8 mouse cellular contexts compared by ENCODE assay signal in the genomic region with DNA sequence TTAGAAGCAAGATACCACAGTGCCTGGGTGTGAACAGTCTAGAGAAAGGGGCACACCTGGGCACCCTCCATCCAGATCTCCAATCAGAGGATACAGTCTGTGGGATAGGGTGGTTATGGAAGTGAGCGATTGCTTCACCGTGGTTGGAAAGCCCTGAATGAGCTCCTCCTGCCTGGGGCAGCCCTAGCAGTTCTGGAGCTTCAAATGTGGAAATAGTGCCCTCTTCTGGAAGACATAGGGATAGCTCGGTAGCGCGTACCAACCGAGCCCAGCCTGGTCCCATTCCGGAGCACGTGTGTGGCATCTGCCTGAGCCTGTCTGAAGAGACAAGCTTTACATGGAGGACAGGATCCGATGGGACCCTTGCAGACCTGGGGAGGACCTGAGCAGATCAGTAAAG. TPM values are rescaled to one million over a fixed set of nuclear protein-coding genes. Genes with fewer than 3 reads are reported as not detected.
DNase-seq lines count a peak whose midpoint lies in the region; ATAC-seq and TF ChIP-seq lines count a peak whose summit lies in the region.

No protein-coding gene starts in this region.

- no peaks in the 10 kb centered on the region; the same call in 1 of the 2 replicates for H3K27me3 ChIP-seq in hindbrain, embryonic 10.5 days (ENCODE audit: insufficient read depth, poor library complexity, severe bottlenecking)
- no peaks in the 10 kb centered on the region for H3K27me3 ChIP-seq in lung, embryonic 14.5 days (ENCODE audit: insufficient read depth, low read length)
- no peaks in the 10 kb centered on the region for H3K27me3 ChIP-seq in thymus, adult 2 months (ENCODE audit: control insufficient read depth, insufficient read depth, low read length)

- peak; percentile 91 for DNase-seq in NIH3T3 (ENCODE audit: low read depth)
- DNase-seq in cerebellum, adult 9-11 months: peak; percentile 51
- DNase-seq in frontal cortex, adult 2 months (ENCODE audit: extremely low spot score in 1 of 2, low spot score in 1 of 2): peak; percentile 63 to 91
- peak; percentile 77 for DNase-seq in hindbrain, embryonic 10.5 days (ENCODE audit: low spot score)
- DNase-seq in layer of hippocampus, adult 8-10 months (ENCODE audit: low spot score in 2 of 2): peak; percentile 72 to 86
- peak; percentile 88 for DNase-seq in lung, embryonic 14.5 days
- DNase-seq in ovary, adult 18-20 months (ENCODE audit: low spot score): peak; percentile 55
- DNase-seq in thymus, adult 2 months: peak; percentile 76

- no peak overlapping the region for H3K27ac ChIP-seq in hindbrain, embryonic 10.5 days
- H3K27ac ChIP-seq in lung, embryonic 14.5 days (ENCODE audit: low read depth): no peak overlapping the region
- H3K27ac ChIP-seq in thymus, adult 2 months (ENCODE audit: control insufficient read depth, insufficient read depth, low read length): no peak overlapping the region

- H3K4me1 ChIP-seq in hindbrain, embryonic 10.5 days (replicated peaks): no peaks in the 10 kb centered on the region
- H3K4me1 ChIP-seq in lung, embryonic 14.5 days (ENCODE audit: insufficient read depth): no peaks in the 10 kb centered on the region
- H3K4me1 ChIP-seq in thymus, adult 2 months (replicated peaks; ENCODE audit: control insufficient read depth, insufficient read depth, low read length): no peaks in the 10 kb centered on the region

- no peaks in the 10 kb centered on the region for H3K9me3 ChIP-seq in hindbrain, embryonic 10.5 days
- no peaks in the 10 kb centered on the region for H3K9me3 ChIP-seq in lung, embryonic 14.5 days (ENCODE audit: low read depth, low read length)

- no peaks in the 10 kb centered on the region for H3K36me3 ChIP-seq in hindbrain, embryonic 10.5 days
- H3K36me3 ChIP-seq in lung, embryonic 14.5 days (ENCODE audit: insufficient read depth): no peaks in the 10 kb centered on the region
- H3K36me3 ChIP-seq in thymus, adult 2 months (ENCODE audit: control insufficient read depth, insufficient read depth, low read length): no peaks in the 10 kb centered on the region

- no peak overlapping the region for H3K9ac ChIP-seq in lung, embryonic 14.5 days

- TF ChIP-seq POLR2A in thymus, adult 2 months (IDR thresholded peaks at IDR 0.05; ENCODE audit: control insufficient read depth, extremely low read depth, insufficient read depth, low read length, poor library complexity): no peak

- TF ChIP-seq CTCF in lung, embryonic 14.5 days (IDR thresholded peaks at IDR 0.05; ENCODE audit: low read depth): peak; percentile 84
- TF ChIP-seq CTCF in thymus, adult 2 months (IDR thresholded peaks at IDR 0.05; ENCODE audit: borderline replicate concordance, control insufficient read depth, extremely low read depth, insufficient read depth, low read length, poor library complexity): peak; percentile 79

- peak; percentile 86 for ATAC-seq in lung, embryonic 14.5 days (ENCODE audit: insufficient read depth)

- 6% methylated on average over 9 of the region's 9 CpGs for WGBS in hindbrain, embryonic 10.5 days
- WGBS in lung, embryonic 14.5 days: 4% methylated on average over 9 of the region's 9 CpGs
- 5% methylated on average over 9 of the region's 9 CpGs for WGBS in thymus, adult 2 months

- no peak overlapping the region for H3K4me2 ChIP-seq in lung, embryonic 14.5 days

- no peak overlapping the region for H3K4me3 ChIP-seq in hindbrain, embryonic 10.5 days
- H3K4me3 ChIP-seq in lung, embryonic 14.5 days (ENCODE audit: low read depth, low read length): no peak overlapping the region
- H3K4me3 ChIP-seq in thymus, adult 2 months (ENCODE audit: control insufficient read depth, insufficient read depth, low read length): no peak overlapping the region

RNA-seq across cellular contexts. Expression of a gene that starts 28.7 kb away (rescaled TPM):
- 9.8 and 12.3 TPM in 2 replicates for polyA plus RNA-seq in frontal cortex, adult 2 months (2012; rRNA removed)
- 0.21 and 0.58 TPM in 2 replicates for polyA plus RNA-seq in hindbrain, embryonic 10.5 days (2016; fragmentation: Nextera tagmentation; extraction: Ambion mirVana)
- 10 to 100 TPM; 21.8 to 28.0 (median 24.9) TPM for total RNA-seq in layer of hippocampus, adult 8-10 months (2022)
- 2.1 and 2.5 TPM in 2 replicates for polyA plus RNA-seq in lung, embryonic 14.5 days (2014; fragmentation: Nextera tagmentation; extraction: Ambion mirVana)
- polyA plus RNA-seq in thymus, adult 2 months (2012; rRNA removed): 1.6 TPM in 2 replicates

RNA-seq across cellular contexts. Expression of a gene that starts 50.3 kb away (rescaled TPM):
- 6.3 and 6.7 TPM in 2 replicates for polyA plus RNA-seq in frontal cortex, adult 2 months (2012; rRNA removed)
- 13.2 and 14.0 TPM in 2 replicates for polyA plus RNA-seq in hindbrain, embryonic 10.5 days (2016; fragmentation: Nextera tagmentation; extraction: Ambion mirVana)
- 1 to 10 TPM; 4.5 to 5.6 (median 5.2) TPM for total RNA-seq in layer of hippocampus, adult 8-10 months (2022)
- polyA plus RNA-seq in lung, embryonic 14.5 days (2014; fragmentation: Nextera tagmentation; extraction: Ambion mirVana): 12.3 and 13.4 TPM in 2 replicates
- 4.9 and 6.5 TPM in 2 replicates for polyA plus RNA-seq in thymus, adult 2 months (2012; rRNA removed)
